Mouse (Mus musculus) G1E (cell line): ENCODE measurements around the gene Dcaf7.

Experiments
- CTCF ChIP-seq: IDR thresholded peaks from 2 replicates; pipeline ENCODE4 v1.5.1; 2012; ENCODE audit warnings: low read depth, low read length, inconsistent platforms, mixed read lengths
- GATA1 ChIP-seq: IDR thresholded peaks from 2 replicates; pipeline ENCODE4 v1.6.1; 2012; ENCODE audit warnings: borderline replicate concordance, low read length, inconsistent platforms, mixed read lengths

GRCm38 (mm10) chr11:106034986-106035385 lies 1.7 kb upstream of the Dcaf7 start:
- TF ChIP-seq CTCF (no peak), GATA1 (no peak)
